In the genomic region with DNA sequence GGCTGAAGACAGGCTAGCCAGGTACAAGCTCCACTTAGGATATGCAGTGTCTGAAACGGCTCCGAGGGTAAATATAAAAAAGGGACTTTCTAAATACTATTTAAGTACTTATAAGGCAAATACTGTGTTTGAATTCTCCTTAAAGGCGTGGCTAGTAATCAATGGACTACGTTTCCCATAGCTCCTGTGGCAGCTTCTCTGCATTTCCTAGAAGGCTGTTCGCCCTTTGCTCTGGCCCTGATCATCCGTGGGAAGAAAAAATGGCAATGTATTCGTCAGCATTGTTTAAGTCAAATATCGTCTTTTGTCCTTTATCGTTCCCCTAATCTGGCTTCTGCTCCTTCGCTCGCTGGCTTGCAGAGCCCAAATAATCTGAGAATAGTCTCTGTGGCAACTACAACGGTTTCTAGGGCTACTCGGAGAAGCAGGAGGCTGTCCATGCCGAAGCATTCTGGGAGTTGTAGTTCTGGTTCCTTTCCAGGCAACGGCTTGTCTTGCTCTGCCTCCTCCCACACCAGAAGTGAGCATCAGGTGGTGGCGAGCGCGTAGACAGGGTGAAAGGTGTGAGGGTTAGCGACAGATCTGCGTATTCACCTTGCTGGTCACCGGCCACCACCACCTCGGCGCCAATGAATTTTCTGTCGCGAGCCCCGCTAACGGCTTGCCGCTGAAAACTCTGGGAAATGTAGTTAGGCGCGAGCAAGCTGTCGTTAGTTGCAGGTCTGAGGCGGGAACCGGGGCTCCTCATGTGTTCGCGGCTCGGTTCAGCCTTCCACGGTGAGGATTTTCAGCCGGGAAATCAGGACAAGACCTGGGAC, we compare ENCODE assay signal across 8 mouse cellular contexts. TPM values are rescaled to one million over a fixed set of nuclear protein-coding genes. Genes with fewer than 3 reads are reported as not detected.
DNase-seq lines count a peak whose midpoint lies in the region; ATAC-seq and TF ChIP-seq lines count a peak whose summit lies in the region.

No protein-coding gene starts in this region.

- H3K9ac ChIP-seq in embryonic facial prominence, embryonic 11.5 days (replicated peaks; ENCODE audit: low read length) = peak overlapping the region; percentile 65
- H3K9ac ChIP-seq in midbrain, embryonic 12.5 days (replicated peaks) = peak overlapping the region; percentile 73

- no peak overlapping the region for H3K27ac ChIP-seq in embryonic facial prominence, embryonic 11.5 days (replicated peaks; ENCODE audit: low read depth, low read length)
- peak overlapping the region; percentile 84 for H3K27ac ChIP-seq in limb, embryonic 10.5 days
- no peak overlapping the region for H3K27ac ChIP-seq in midbrain, embryonic 12.5 days (replicated peaks)
- no peak overlapping the region for H3K27ac ChIP-seq in small intestine, adult 2 months (ENCODE audit: insufficient read depth, low read depth, low read length)

- peak; percentile 83 for ATAC-seq in embryonic facial prominence, embryonic 11.5 days (replicated peaks; ENCODE audit: insufficient number of reproducible peaks, low FRiP score, low TSS enrichment, low read depth)
- ATAC-seq in midbrain, embryonic 12.5 days (ENCODE audit: low FRiP score, low read depth) = peak; percentile 87

- no peak for TF ChIP-seq CTCF in small intestine, adult 2 months (IDR thresholded peaks at IDR 0.05; ENCODE audit: extremely low read depth, insufficient read length, insufficient replicate concordance, low read depth, low read length)

- H3K4me2 ChIP-seq in embryonic facial prominence, embryonic 11.5 days (ENCODE audit: low read depth, low read length) = peak overlapping the region; percentile 92
- H3K4me2 ChIP-seq in midbrain, embryonic 12.5 days (replicated peaks) = peak overlapping the region; percentile 83

- H3K36me3 ChIP-seq in embryonic facial prominence, embryonic 11.5 days (replicated peaks; ENCODE audit: control insufficient read depth, insufficient read depth, low read depth, low read length) = no peaks in the 10 kb centered on the region
- peaks cover 5% of the 10 kb centered on the region; the same call in 1 of the 2 replicates for H3K36me3 ChIP-seq in limb, embryonic 10.5 days
- 0 out of 2 replicates have a peak, but pooled peaks cover 2% of the 10 kb centered on the region for H3K36me3 ChIP-seq in midbrain, embryonic 12.5 days
- H3K36me3 ChIP-seq in small intestine, adult 2 months (ENCODE audit: control insufficient read depth, insufficient read depth, low read length) = no peaks in the 10 kb centered on the region

- WGBS in embryonic facial prominence, embryonic 11.5 days = 3% methylated on average over 38 of the region's 38 CpGs
- WGBS in limb, embryonic 10.5 days = 4% methylated on average over 38 of the region's 38 CpGs
- WGBS in midbrain, embryonic 12.5 days = 3% methylated on average over 38 of the region's 38 CpGs
- WGBS in small intestine, adult 2 months = 1% methylated on average over 38 of the region's 38 CpGs

- peaks cover 2% of the 10 kb centered on the region; the same call in 1 of the 2 replicates for H3K4me1 ChIP-seq in embryonic facial prominence, embryonic 11.5 days (ENCODE audit: control insufficient read depth, insufficient read depth, low read length)
- H3K4me1 ChIP-seq in limb, embryonic 10.5 days = peaks cover 11% of the 10 kb centered on the region
- H3K4me1 ChIP-seq in midbrain, embryonic 12.5 days = peaks cover 8% of the 10 kb centered on the region
- peaks cover 13% of the 10 kb centered on the region; the same call in 1 of the 2 replicates for H3K4me1 ChIP-seq in small intestine, adult 2 months (ENCODE audit: control insufficient read depth, insufficient read depth, insufficient read length, low read length)

- H3K27me3 ChIP-seq in embryonic facial prominence, embryonic 11.5 days (ENCODE audit: control insufficient read depth, insufficient read depth, low read length) = no peaks in the 10 kb centered on the region
- no peaks in the 10 kb centered on the region for H3K27me3 ChIP-seq in limb, embryonic 10.5 days (ENCODE audit: low read depth, poor library complexity, severe bottlenecking)
- no peaks in the 10 kb centered on the region for H3K27me3 ChIP-seq in midbrain, embryonic 12.5 days
- H3K27me3 ChIP-seq in small intestine, adult 2 months (ENCODE audit: control insufficient read depth, insufficient read depth, low read length) = no peaks in the 10 kb centered on the region

- H3K4me3 ChIP-seq in embryonic facial prominence, embryonic 11.5 days (ENCODE audit: low read depth, low read length) = peak overlapping the region; percentile 43
- peak overlapping the region; percentile 65 for H3K4me3 ChIP-seq in limb, embryonic 10.5 days
- H3K4me3 ChIP-seq in midbrain, embryonic 12.5 days = peak overlapping the region; percentile 61
- peak overlapping the region; percentile 67 for H3K4me3 ChIP-seq in small intestine, adult 2 months (ENCODE audit: low read depth, low read length)

- H3K9me3 ChIP-seq in embryonic facial prominence, embryonic 11.5 days (replicated peaks; ENCODE audit: control insufficient read depth, low read length) = no peaks in the 10 kb centered on the region
- no peaks in the 10 kb centered on the region for H3K9me3 ChIP-seq in limb, embryonic 10.5 days (replicated peaks)
- H3K9me3 ChIP-seq in midbrain, embryonic 12.5 days = no peaks in the 10 kb centered on the region

- peak; percentile 91 for DNase-seq in 3134 (ENCODE audit: extremely low read depth, insufficient read length, low spot score)
- DNase-seq in adrenal gland, postnatal 25 days = peak; percentile 43
- DNase-seq in embryonic facial prominence, embryonic 11.5 days (ENCODE audit: low spot score) = peak; percentile 94
- peak; percentile 86 to 93 for DNase-seq in heart, adult 18-20 months
- peak; percentile 89 for DNase-seq in kidney, adult 18-20 months
- DNase-seq in limb, embryonic 10.5 days (ENCODE audit: low spot score) = peak; percentile 78

- peak; percentile 67; the same call in 1 of the 2 replicates for TF ChIP-seq POLR2A in small intestine, adult 2 months (IDR thresholded peaks at IDR 0.05; ENCODE audit: low read depth, low read length)

RNA-seq across cellular contexts. Expression of a gene that starts 10.9 kb away (rescaled TPM):
- 31.3 and 35.6 TPM in 2 replicates for total RNA-seq in adrenal gland, postnatal 25 days (2021)
- polyA plus RNA-seq in embryonic facial prominence, embryonic 11.5 days (2014; fragmentation: Nextera tagmentation; extraction: Ambion mirVana) = 72.5 and 83.4 TPM in 2 replicates
- 10 to 100 TPM in 1 of 2 experiments, 1 to 10 TPM in 1; 8.9 to 10.0 TPM for total RNA-seq in heart, adult 18-20 months (2021)
- 73.6 and 84.0 TPM in 2 replicates for polyA plus RNA-seq in limb, embryonic 10.5 days (2016; fragmentation: Nextera tagmentation; extraction: Ambion mirVana)
- polyA plus RNA-seq in midbrain, embryonic 12.5 days (2016; fragmentation: Nextera tagmentation; extraction: Ambion mirVana) = 112 and 113 TPM in 2 replicates
- polyA plus RNA-seq in small intestine, adult 2 months (2012; rRNA removed) = 11.1 and 13.3 TPM in 2 replicates

RNA-seq across cellular contexts. Expression of a gene that starts 34.2 kb away (rescaled TPM):
- total RNA-seq in adrenal gland, postnatal 25 days (2021) = 150 and 200 TPM in 2 replicates
- polyA plus RNA-seq in embryonic facial prominence, embryonic 11.5 days (2014; fragmentation: Nextera tagmentation; extraction: Ambion mirVana) = 298 and 318 TPM in 2 replicates
- 100 to 1,000 TPM; 190 to 205 TPM for total RNA-seq in heart, adult 18-20 months (2021)
- polyA plus RNA-seq in limb, embryonic 10.5 days (2016; fragmentation: Nextera tagmentation; extraction: Ambion mirVana) = 262 and 277 TPM in 2 replicates
- polyA plus RNA-seq in midbrain, embryonic 12.5 days (2016; fragmentation: Nextera tagmentation; extraction: Ambion mirVana) = 314 and 323 TPM in 2 replicates
- polyA plus RNA-seq in small intestine, adult 2 months (2012; rRNA removed) = 106 and 261 TPM in 2 replicates

RNA-seq across cellular contexts. Expression of a gene that starts 35.9 kb away (rescaled TPM):
- total RNA-seq in adrenal gland, postnatal 25 days (2021) = 1.0 and 1.6 TPM in 2 replicates
- 63.0 and 67.1 TPM in 2 replicates for polyA plus RNA-seq in embryonic facial prominence, embryonic 11.5 days (2014; fragmentation: Nextera tagmentation; extraction: Ambion mirVana)
- total RNA-seq in heart, adult 18-20 months (2021) = not detected
- polyA plus RNA-seq in limb, embryonic 10.5 days (2016; fragmentation: Nextera tagmentation; extraction: Ambion mirVana) = 128 TPM in 2 replicates
- polyA plus RNA-seq in midbrain, embryonic 12.5 days (2016; fragmentation: Nextera tagmentation; extraction: Ambion mirVana) = 48.0 and 70.8 TPM in 2 replicates
- 0.04 and 0.72 TPM in 2 replicates for polyA plus RNA-seq in small intestine, adult 2 months (2012; rRNA removed)

RNA-seq across cellular contexts. Expression of a gene that starts 47.6 kb away (rescaled TPM):
- total RNA-seq in adrenal gland, postnatal 25 days (2021) = 8.8 and 9.4 TPM in 2 replicates
- polyA plus RNA-seq in embryonic facial prominence, embryonic 11.5 days (2014; fragmentation: Nextera tagmentation; extraction: Ambion mirVana) = 0.22 and 0.25 TPM in 2 replicates
- total RNA-seq in heart, adult 18-20 months (2021) = 1 to 10 TPM; 5.1 to 8.4 TPM
- 0.13 and 0.39 TPM in 2 replicates for polyA plus RNA-seq in limb, embryonic 10.5 days (2016; fragmentation: Nextera tagmentation; extraction: Ambion mirVana)
- 0.19 TPM in 1 of 2 replicates, not detected in the other for polyA plus RNA-seq in midbrain, embryonic 12.5 days (2016; fragmentation: Nextera tagmentation; extraction: Ambion mirVana)
- 313 and 657 TPM in 2 replicates for polyA plus RNA-seq in small intestine, adult 2 months (2012; rRNA removed)

Comparison
In these comparisons a context has a peak if more than half of its experiments do, and no peak if none do; other contexts are left out.
1. DNase-seq: peak in every context shown above with its lines; median percentile 94 in embryonic facial prominence, embryonic 11.5 days; 91 in 3134; 90 in heart, adult 18-20 months; 89 in kidney, adult 18-20 months; 78 in limb, embryonic 10.5 days; 43 in adrenal gland, postnatal 25 days.
2. RNA of a gene that starts 35.9 kb away (polyA plus RNA-seq): 128 TPM in limb, embryonic 10.5 days, 48.0 to 70.8 TPM in midbrain, embryonic 12.5 days and 63.0 to 67.1 TPM in embryonic facial prominence, embryonic 11.5 days; 0.04 to 0.72 TPM in small intestine, adult 2 months; every median in the first group is over 10 times any median in the second.
3. Peak in every context shown above with its lines, with median percentiles within 50 percentile points of each other: H3K4me3 ChIP-seq.